Mouse (Mus musculus) testis, adult 10 weeks (tissue): ENCODE results near the gene Plxnc1. TPM values are rescaled to one million over a fixed set of nuclear protein-coding genes. Genes with fewer than 3 reads are reported as not detected.

Experiments used
- polyA plus RNA-seq: library from polyadenylated mRNA; stranded (reverse); fragments of 350-450 nt; fragmentation: Illumina TruSeq; extraction: RNeasy Lipid Tissue Mini Kit (QIAGEN cat#74804); gene quantifications from one replicate; pipeline ENCODE4 v1.2.3, GENCODE M21; 2014; ENCODE audit warnings: low read depth, low replicate concordance

The Plxnc1 gene
- polyA plus RNA-seq: 12.5 TPM

GRCm38 (mm10) chr10:94944691-94945205, at the start of gene Plxnc1:
Gene Plxnc1 (minus strand): TSS chr10:94944835.

